Mouse (Mus musculus): ENCODE measurements around the gene Sirt4. TPM values are rescaled to one million over a fixed set of nuclear protein-coding genes. Genes with fewer than 3 reads are reported as not detected.
"Not testable (repeated sequence)": the region's sequence is repeated elsewhere in the genome, so short reads cannot be mapped to it uniquely, and the experiment has no call there.

The Sirt4 gene
- total RNA-seq, 2 experiments from 2014 or later = 37.1 to 37.8 TPM

DNA sequence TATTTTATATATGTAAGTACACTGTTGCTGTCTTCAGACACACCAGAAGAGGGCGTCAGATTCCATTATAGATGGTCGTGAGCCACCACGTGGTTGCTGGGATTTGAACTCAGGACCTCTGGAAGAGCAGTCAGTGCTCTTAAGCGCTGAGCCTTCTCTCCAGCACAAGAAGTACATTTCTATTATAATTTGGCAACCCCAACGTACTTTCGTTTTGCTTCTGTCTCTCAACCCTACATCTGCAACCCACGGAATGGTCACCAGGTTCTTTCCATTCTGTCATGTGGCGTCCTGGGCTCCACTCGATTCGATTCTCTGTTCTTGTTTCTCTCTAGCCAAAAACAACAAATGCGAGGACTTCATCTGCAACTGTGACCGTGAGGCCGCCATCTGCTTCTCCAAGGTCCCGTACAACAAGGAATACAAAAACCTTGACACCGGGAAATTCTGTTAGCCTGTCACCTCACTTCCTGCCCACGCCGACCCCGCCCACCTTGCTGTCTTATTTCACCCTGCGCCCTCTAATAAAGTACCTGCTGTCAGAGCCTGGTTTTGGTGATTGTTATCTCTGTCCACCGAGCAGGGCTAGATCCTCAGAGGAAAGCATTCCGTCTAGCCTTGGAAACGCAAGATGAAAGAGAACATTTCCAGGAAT, 10.2 kb downstream of the Sirt4 start:
- no peak for DNase-seq (ENCODE audit: low spot score in 2 of 2)

GRCm38 (mm10) chr5:115473191-115473590, 11.3 kb downstream of the Sirt4 start:
- DNase-seq (ENCODE audit: low spot score in 2 of 2) = no peak

- DNase-seq (ENCODE audit: low spot score in 2 of 2) = peak; percentile 54 to 57
Measured at GRCm38 (mm10) chr5:115470766-115471531, 13.6 kb downstream of the Sirt4 start.

GRCm38 (mm10) chr5:115469791-115470190, 14.7 kb downstream of the Sirt4 start:
- DNase-seq (ENCODE audit: low spot score in 2 of 2) = no peak

GRCm38 (mm10) chr5:115465642-115466420, 18.7 kb downstream of the Sirt4 start, which contains the start of gene Pla2g1b:
Gene Pla2g1b (plus strand): TSS chr5:115466262.
- no peak for DNase-seq (ENCODE audit: low spot score in 2 of 2)

DNA sequence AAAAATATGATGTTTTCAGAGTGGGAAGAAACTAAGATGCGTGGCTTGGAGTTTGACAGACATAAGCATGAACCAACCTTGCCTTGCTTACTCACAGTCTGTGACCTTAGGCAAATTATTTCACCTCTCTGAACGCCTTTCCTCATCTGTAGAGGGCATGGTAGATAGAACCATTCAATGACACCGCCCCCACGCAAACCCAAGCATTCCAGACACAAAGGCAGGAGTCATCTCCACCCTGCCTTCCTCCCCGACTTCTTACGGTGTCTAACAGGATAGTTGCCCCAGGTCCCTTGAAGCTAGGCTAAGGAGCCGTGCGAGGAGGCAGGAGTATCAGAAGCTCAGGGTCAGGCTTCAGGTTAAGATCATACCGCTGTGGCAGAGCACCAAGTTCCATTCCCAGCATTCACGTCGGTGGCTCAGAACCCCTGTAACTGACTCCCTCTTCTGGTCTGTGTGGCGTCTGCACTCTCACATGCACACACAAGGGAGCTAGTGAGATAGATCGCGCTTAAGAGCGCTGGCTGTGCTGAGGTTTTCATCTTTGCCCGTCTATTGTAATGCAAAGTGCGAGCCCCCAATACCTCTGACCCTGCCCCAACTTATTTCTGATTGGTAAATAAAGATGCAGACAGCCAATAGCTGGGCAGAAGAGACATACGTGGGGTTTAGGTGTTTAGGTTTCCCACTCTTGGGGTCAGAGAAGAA, 20.0 kb downstream of the Sirt4 start:
- no peak for DNase-seq (ENCODE audit: low spot score in 2 of 2)

DNA sequence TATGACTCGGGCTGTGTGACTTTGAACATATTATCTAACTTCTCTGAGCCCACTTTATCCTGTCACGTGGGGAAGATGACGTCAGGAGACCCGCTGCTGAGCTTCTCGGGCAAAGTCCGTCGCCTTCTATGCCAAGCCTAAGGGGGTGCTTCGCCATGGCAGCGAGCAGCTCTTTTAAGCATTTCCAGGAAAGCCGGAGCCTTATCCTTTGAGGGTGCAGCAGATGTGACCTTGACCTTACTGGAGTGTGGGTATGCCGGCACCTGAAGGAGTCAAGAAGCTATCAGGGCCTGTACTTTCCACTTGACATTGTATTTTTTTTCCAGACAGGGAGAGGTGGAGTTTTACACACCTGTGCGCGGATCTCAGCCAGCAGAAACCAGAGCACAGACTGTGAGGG, 25.6 kb downstream of the Sirt4 start:
- no peak for DNase-seq (ENCODE audit: low spot score in 2 of 2)

DNA sequence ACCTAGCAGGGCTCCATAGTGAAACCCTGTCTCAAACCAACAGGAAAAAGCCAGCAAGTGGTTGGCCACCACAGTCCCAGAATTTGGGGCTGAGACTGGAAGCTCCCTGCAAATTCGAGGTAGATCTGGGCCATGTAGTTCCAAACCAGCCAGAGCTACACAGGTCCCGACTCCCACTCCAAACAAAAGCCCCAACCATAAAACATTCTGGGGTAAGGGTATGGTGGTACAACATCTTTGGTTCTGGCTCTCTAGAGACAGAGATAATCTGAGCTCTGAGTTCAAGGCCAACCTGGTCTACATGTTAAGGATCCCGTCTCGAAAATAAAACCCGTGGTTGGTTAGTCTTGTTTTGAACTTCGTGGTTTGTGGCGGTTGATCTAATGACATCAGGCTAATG, 28.7 kb downstream of the Sirt4 start:
- no peak for DNase-seq (ENCODE audit: low spot score in 2 of 2)

DNA sequence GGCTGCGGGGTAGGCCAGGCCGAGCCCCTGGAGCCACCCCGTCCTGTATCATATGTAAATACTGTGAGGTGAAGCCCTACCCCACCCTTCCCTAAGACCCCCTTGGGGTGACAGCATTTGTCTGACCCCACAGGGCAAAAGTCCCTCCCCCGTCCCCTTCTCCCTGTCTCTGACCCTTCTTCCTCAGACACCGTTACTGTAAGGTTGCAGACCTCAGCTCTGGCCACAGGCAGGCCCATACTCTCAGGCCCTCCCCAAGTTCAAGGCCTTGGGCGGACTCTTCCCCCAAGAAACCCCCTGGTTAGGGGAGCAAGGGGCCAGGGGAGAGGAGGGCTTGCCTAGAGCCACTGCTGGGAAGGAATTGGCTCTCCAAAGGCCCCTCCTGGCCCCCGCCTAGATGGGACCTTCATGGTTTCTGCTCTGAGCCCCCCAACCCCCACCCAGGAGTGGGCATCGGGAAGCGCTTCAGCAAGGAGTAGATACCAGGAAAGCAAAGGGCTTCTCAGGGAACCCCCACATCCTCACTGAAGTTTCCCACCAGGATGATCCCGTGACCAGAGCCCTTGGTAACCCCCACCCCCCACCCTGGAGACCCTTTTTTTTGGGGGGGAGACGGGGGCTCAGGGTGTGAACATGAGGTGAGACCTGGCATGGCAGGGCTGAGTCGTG, 30.0 kb downstream of the Sirt4 start:
- DNase-seq (ENCODE audit: low spot score in 2 of 2) = no peak

DNA sequence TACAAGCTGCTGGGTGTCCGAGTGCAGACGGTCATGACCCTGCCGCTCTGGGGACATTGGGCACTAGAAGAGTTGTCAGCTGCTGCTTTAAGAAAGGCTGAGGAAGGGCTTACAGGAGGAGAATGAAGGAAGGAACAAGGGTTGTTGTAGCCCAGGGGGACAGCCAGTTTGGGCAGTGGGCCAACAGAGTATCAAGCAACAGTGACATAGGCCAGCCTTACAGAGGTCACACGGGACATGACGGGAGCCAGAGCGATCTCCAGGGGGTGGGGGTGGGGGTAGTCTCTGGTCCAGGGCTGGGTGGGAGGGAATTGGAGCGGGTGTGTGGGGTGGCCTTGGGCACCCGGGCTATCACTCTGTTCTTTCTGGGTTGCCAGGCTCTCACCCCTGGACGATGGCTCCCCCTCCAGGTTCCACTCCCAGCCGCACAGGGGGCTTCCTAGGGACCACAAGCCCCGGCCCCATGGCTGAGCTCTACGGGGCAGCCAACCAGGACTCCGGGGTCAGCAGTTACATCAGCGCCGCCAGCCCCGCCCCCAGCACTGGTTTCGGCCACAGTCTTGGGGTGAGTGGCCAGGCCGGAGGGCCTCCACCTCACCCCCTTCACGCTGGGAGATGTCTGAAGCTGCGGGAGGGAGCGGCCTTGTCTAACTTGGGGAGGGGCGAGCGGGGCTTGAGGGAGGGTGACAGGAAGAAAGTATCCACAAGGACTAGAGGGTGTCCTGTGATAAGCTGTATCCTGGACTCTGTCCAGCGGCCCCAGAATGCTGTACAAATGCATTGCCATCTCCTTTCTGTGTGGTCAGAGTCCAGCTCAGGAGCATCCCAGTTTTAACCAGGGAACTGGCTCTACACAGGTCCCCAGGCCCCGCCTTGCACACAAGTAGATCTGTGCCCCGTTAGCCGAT, 33.9 kb downstream of the Sirt4 start:
- DNase-seq (ENCODE audit: low spot score in 2 of 2) = no peak

- no peak for DNase-seq (ENCODE audit: low spot score in 2 of 2)
Measured at GRCm38 (mm10) chr5:115449247-115449646, 35.3 kb downstream of the Sirt4 start.

- no peak for DNase-seq (ENCODE audit: low spot score in 2 of 2)
Measured at GRCm38 (mm10) chr5:115447108-115447507, 37.4 kb downstream of the Sirt4 start.

- DNase-seq (ENCODE audit: low spot score in 2 of 2) = no peak
Measured at GRCm38 (mm10) chr5:115444130-115444529, 40.4 kb downstream of the Sirt4 start.

DNA sequence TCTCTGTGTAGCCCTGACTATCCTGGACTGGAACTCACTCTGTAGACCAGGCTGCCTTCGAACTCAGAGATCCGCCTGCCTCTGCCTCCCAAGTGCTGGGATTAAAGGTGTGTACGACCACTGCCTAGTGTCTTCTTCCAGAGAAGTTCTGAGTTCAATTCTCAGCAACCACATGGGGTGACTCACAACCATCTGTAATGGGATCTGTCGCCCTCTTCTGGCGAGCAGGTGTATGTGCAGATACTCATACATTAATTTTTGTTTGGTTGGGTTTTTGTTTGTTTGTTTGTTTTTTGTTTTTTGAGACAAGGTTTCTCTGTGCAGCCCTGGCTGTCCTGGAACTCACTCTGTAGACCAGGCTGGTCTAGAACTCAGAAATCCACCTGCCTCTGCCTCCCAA, 41.9 kb downstream of the Sirt4 start:
- not testable (repeated sequence) for DNase-seq (ENCODE audit: low spot score in 2 of 2)

- peak; percentile 78 to 81 for DNase-seq (ENCODE audit: low spot score in 2 of 2)
Measured at GRCm38 (mm10) chr5:115441205-115441849, 43.2 kb downstream of the Sirt4 start.

GRCm38 (mm10) chr5:115438667-115439066, 45.9 kb downstream of the Sirt4 start:
- no peak for DNase-seq (ENCODE audit: low spot score in 2 of 2)

DNA sequence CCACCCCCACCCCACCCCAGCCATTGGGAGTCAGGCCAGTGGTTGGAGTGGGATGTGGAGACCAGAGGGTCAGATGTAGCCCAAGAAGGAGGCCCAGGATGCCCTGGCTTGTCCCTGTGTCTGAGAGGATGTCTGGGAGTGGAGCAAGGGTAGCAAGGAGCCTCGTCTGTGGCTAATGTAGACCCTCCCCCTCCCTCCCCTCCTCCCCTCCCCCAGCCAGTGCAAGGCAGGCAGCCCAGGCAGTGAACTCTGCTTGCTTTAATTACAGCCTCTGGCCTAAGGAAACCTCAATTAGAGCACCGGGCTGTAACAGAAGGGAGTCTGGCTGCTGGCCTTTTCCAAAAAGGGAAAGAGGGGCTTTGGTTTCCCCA, 46.6 kb downstream of the Sirt4 start:
- no peak for DNase-seq (ENCODE audit: low spot score in 2 of 2)

- no peak for DNase-seq (ENCODE audit: low spot score in 2 of 2)
Measured at GRCm38 (mm10) chr5:115437242-115437944, 47.1 kb downstream of the Sirt4 start.
